In the genomic region with DNA sequence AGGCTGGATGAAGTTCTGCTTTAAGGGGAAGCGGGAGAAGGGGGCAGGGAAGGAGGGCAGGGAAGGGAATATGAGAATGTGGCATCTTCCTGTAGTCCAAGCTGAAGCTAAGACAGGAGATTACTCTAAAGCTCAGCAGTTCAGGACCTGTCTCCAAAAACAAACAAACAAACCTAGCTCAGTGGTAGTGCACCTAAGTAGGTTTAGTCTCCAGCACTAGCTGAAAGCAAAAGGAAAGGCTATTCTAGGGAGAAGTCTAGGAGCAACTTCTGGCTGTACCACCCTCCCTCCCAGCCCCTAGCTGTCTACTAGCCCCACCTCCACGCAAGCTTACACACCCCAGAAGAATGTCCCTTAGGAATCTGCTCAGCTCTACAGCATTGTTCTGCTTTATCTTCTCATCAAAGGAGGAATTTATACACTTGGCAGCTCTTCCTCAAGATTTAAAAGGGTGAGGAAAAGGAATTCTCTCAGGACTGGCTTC, we compare ENCODE assay signal across 8 mouse cellular contexts. TPM values are rescaled to one million over a fixed set of nuclear protein-coding genes. Genes with fewer than 3 reads are reported as not detected.
A peak's percentile ranks its signal among the peaks of the same experiment; 100 is the strongest.
DNase-seq lines count a peak whose midpoint lies in the region; ATAC-seq and TF ChIP-seq lines count a peak whose summit lies in the region.

No protein-coding gene starts in this region.

- TF ChIP-seq CTCF in CH12.LX (conservative IDR thresholded peaks at IDR 0.05 in 1 of 2, IDR thresholded peaks at IDR 0.05 in 1 of 2; ENCODE audit: low read depth in 2 of 2, low read length in 2 of 2) (no peak), Patski (IDR thresholded peaks at IDR 0.05) (no peak)

- in situ Hi-C loops in CH12.LX (cut with MboI; ENCODE audit: low pct_ligation_motif_present, low pct_unique_long_range_greater_than_20kb, low sequenced_read_pairs) (no loop called here), Patski (cut with MboI; ENCODE audit: low pct_unique_long_range_greater_than_20kb) (no loop called here)

- no peaks in the 10 kb centered on the region for H3K36me3 ChIP-seq in CH12.LX (replicated peaks in 1 of 2; ENCODE audit: control insufficient read depth in 1 of 2, insufficient read depth in 1 of 2, low read length in 1 of 2)
- H3K36me3 ChIP-seq in forebrain, embryonic 13.5 days (ENCODE audit: poor library complexity, severe bottlenecking), result no peaks in the 10 kb centered on the region
- H3K36me3 ChIP-seq in liver, embryonic 15.5 days (replicated peaks), result no peaks in the 10 kb centered on the region
- no peaks in the 10 kb centered on the region for H3K36me3 ChIP-seq in neural tube, embryonic 15.5 days

- peak; percentile 83 for ATAC-seq in Patski
- ATAC-seq in forebrain, embryonic 13.5 days, result no peak
- ATAC-seq in liver, embryonic 15.5 days (ENCODE audit: insufficient read depth), result no peak
- ATAC-seq in neural tube, embryonic 15.5 days (ENCODE audit: low FRiP score), result no peak

- 12% methylated on average over 2 of the region's 2 CpGs for WGBS in forebrain, embryonic 13.5 days
- 10% methylated on average over 2 of the region's 2 CpGs for WGBS in liver, embryonic 15.5 days (ENCODE audit: insufficient replicate concordance)
- WGBS in neural tube, embryonic 15.5 days, result 0% methylated on average over 2 of the region's 2 CpGs

- H3K4me1 ChIP-seq in CH12.LX (ENCODE audit: control insufficient read depth in 1 of 2, insufficient read depth in 2 of 2), result peaks cover 4 to 38% of the 10 kb centered on the region in 2 experiments; a peak in 3 of 4 replicates
- peaks cover 34% of the 10 kb centered on the region for H3K4me1 ChIP-seq in forebrain, embryonic 13.5 days
- peaks cover 30% of the 10 kb centered on the region for H3K4me1 ChIP-seq in liver, embryonic 15.5 days (replicated peaks)
- H3K4me1 ChIP-seq in neural tube, embryonic 15.5 days, result peaks cover 33% of the 10 kb centered on the region

- TF ChIP-seq POLR2A in CH12.LX (IDR thresholded peaks at IDR 0.05; ENCODE audit: low read depth, low read length), result no peak

- POLR2A ChIA-PET in Patski (lab: Charles Lee), result interaction anchor here (0.7 to 1.4 kb wide), 2 partner anchors 64 to 68 kb away, joined by 3 to 4 read pairs; no protein-coding TSS in a partner anchor

- DNase-seq in CH12.LX (ENCODE audit: extremely low read depth) (no peak), Patski (ENCODE audit: low read depth, low spot score) (peak; percentile 62)
- DNase-seq in induced T-regulatory cell, adult 2 months (ENCODE audit: low read depth), result peak; percentile 33
- no peak for DNase-seq in urinary bladder, postnatal 10 days (ENCODE audit: low spot score)
- no peak for DNase-seq in frontal cortex, adult 2 months (ENCODE audit: extremely low spot score in 1 of 2, low spot score in 1 of 2)

- dilution Hi-C loops in CH12.LX (cut with MboI; ENCODE audit: extremely low pct_ligation_motif_present, extremely low pct_unique_long_range_greater_than_20kb, low sequenced_read_pairs), result no loop called here

- 0 out of 2 replicates have a peak overlapping the region, but pooled peaks have one; percentile 66 for H3K9ac ChIP-seq in CH12.LX (ENCODE audit: insufficient read depth, low read depth)
- H3K9ac ChIP-seq in forebrain, embryonic 13.5 days, result peak overlapping the region; percentile 93; the same call in 1 of the 2 replicates
- H3K9ac ChIP-seq in liver, embryonic 15.5 days, result no peak overlapping the region
- H3K9ac ChIP-seq in neural tube, embryonic 15.5 days (replicated peaks), result peak overlapping the region; percentile 82

- H3K4me3 ChIP-seq in CH12.LX (replicated peaks in 1 of 3; ENCODE audit: low read depth in 2 of 3, low read length in 2 of 3, poor library complexity in 1 of 3), result no peak overlapping the region
- H3K4me3 ChIP-seq in forebrain, embryonic 13.5 days, result peak overlapping the region; percentile 93
- H3K4me3 ChIP-seq in liver, embryonic 15.5 days (replicated peaks), result peak overlapping the region; percentile 70
- peak overlapping the region; percentile 98 for H3K4me3 ChIP-seq in neural tube, embryonic 15.5 days (replicated peaks)

- H3K27me3 ChIP-seq in CH12.LX (replicated peaks) (peaks cover 11% of the 10 kb centered on the region), Patski (no peaks in the 10 kb centered on the region)
- no peaks in the 10 kb centered on the region for H3K27me3 ChIP-seq in forebrain, embryonic 13.5 days
- H3K27me3 ChIP-seq in liver, embryonic 15.5 days, result peaks cover 45% of the 10 kb centered on the region
- no peaks in the 10 kb centered on the region for H3K27me3 ChIP-seq in neural tube, embryonic 15.5 days (replicated peaks)

- no peak for TF ChIP-seq RAD21 in CH12.LX (IDR thresholded peaks at IDR 0.05; ENCODE audit: low read depth, low read length)

- H3K79me2 ChIP-seq in CH12.LX (replicated peaks; ENCODE audit: control insufficient read depth, extremely low read depth, insufficient read depth, poor library complexity, severe bottlenecking), result peaks cover 15% of the 10 kb centered on the region

- no peak overlapping the region for H3K27ac ChIP-seq in CH12.LX (ENCODE audit: insufficient read depth, low read depth)
- no peak overlapping the region for H3K27ac ChIP-seq in forebrain, embryonic 13.5 days
- no peak overlapping the region for H3K27ac ChIP-seq in liver, embryonic 15.5 days (replicated peaks)
- H3K27ac ChIP-seq in neural tube, embryonic 15.5 days (replicated peaks), result peak overlapping the region; percentile 96

- no peak for TF ChIP-seq EP300 in CH12.LX (IDR thresholded peaks at IDR 0.05; ENCODE audit: low read length)

- CTCF ChIA-PET in Patski (lab: Charles Lee), result interaction anchor here (0.9 to 2.6 kb wide), 4 partner anchors 9 to 60 kb away, joined by 3 to 7 read pairs (median 4); a partner anchor contains a TSS

- peak overlapping the region; percentile 75 for H3K4me2 ChIP-seq in CH12.LX (ENCODE audit: insufficient read depth, low read depth, poor library complexity, severe bottlenecking)
- H3K4me2 ChIP-seq in forebrain, embryonic 13.5 days, result peak overlapping the region; percentile 73
- peak overlapping the region; percentile 88 for H3K4me2 ChIP-seq in liver, embryonic 15.5 days
- peak overlapping the region; percentile 72 for H3K4me2 ChIP-seq in neural tube, embryonic 15.5 days

- no peaks in the 10 kb centered on the region for H3K9me3 ChIP-seq in CH12.LX (replicated peaks; ENCODE audit: low read length)
- H3K9me3 ChIP-seq in forebrain, embryonic 13.5 days (replicated peaks), result no peaks in the 10 kb centered on the region
- no peaks in the 10 kb centered on the region for H3K9me3 ChIP-seq in liver, embryonic 15.5 days (replicated peaks)
- no peaks in the 10 kb centered on the region for H3K9me3 ChIP-seq in neural tube, embryonic 15.5 days (replicated peaks)

TF ChIP-seq in CH12.LX, 34 proteins besides CTCF, POLR2A, EP300 and RAD21:
- TF ChIP-seq HCFC1 (IDR thresholded peaks at IDR 0.05; ENCODE audit: low read depth, low read length), result no peak
- no peak for TF ChIP-seq NELFE (IDR thresholded peaks at IDR 0.05; ENCODE audit: low read depth, low read length)
- no peak for TF ChIP-seq ETS1 (conservative IDR thresholded peaks at IDR 0.05; ENCODE audit: low read depth, low read length)
- no peak for TF ChIP-seq TCF12 (IDR thresholded peaks at IDR 0.05; ENCODE audit: low read depth, low read length)
- TF ChIP-seq JUN (IDR thresholded peaks at IDR 0.05; ENCODE audit: insufficient read depth, low read depth, low read length), result no peak
- no peak for TF ChIP-seq BHLHE40 (IDR thresholded peaks at IDR 0.05; ENCODE audit: low read depth, low read length)
- TF ChIP-seq E2F4 (IDR thresholded peaks at IDR 0.05; ENCODE audit: insufficient replicate concordance, low read depth, low read length), result no peak
- TF ChIP-seq ZMIZ1 (IDR thresholded peaks at IDR 0.05; ENCODE audit: low read depth, low read length), result no peak
- no peak for TF ChIP-seq TBP (conservative IDR thresholded peaks at IDR 0.05; ENCODE audit: low read depth, low read length)
- TF ChIP-seq POLR2AphosphoS2 (IDR thresholded peaks at IDR 0.05; ENCODE audit: low read depth, low read length), result no peak
- TF ChIP-seq NRF1 (IDR thresholded peaks at IDR 0.05; ENCODE audit: low read depth, low read length), result no peak
- TF ChIP-seq MAX (IDR thresholded peaks at IDR 0.05; ENCODE audit: low read length), result no peak
- no peak for TF ChIP-seq CHD2 (IDR thresholded peaks at IDR 0.05; ENCODE audit: low read length)
- no peak for TF ChIP-seq ZNF384 (IDR thresholded peaks at IDR 0.05; ENCODE audit: low read depth, low read length)
- no peak for TF ChIP-seq MEF2A (IDR thresholded peaks at IDR 0.05; ENCODE audit: borderline replicate concordance, low read depth, low read length)
- TF ChIP-seq MYC (IDR thresholded peaks at IDR 0.05; ENCODE audit: low read depth, low read length), result no peak
- TF ChIP-seq IRF4 (IDR thresholded peaks at IDR 0.05; ENCODE audit: low read depth, low read length), result no peak
- no peak for TF ChIP-seq MAZ (IDR thresholded peaks at IDR 0.05; ENCODE audit: low read depth, low read length)
- no peak for TF ChIP-seq SMC3 (IDR thresholded peaks at IDR 0.05; ENCODE audit: low read depth, low read length)

RNA-seq across cellular contexts. Expression of a gene that starts 1.1 kb away (rescaled TPM):
- 13.9 and 14.3 TPM in 2 replicates for total RNA-seq in CH12.LX (2012; rRNA removed)
- total RNA-seq in CH12.LX (2014; rRNA removed), result 35.3 and 42.4 TPM in 2 replicates
- polyA plus RNA-seq in CH12.LX (2012; ENCODE audit: insufficient read length, low read depth), result 9.2 and 10.9 TPM in 2 replicates
- polyA plus RNA-seq in Patski (2021), result 21.2 TPM
- 19.8 and 22.6 TPM in 2 replicates for polyA plus RNA-seq in forebrain, embryonic 13.5 days (2015; fragmentation: Nextera tagmentation; extraction: Ambion mirVana)
- 3.9 and 5.2 TPM in 2 replicates for polyA plus RNA-seq in liver, embryonic 15.5 days (2015; fragmentation: Nextera tagmentation; extraction: Ambion mirVana)
- polyA plus RNA-seq in neural tube, embryonic 15.5 days (2015; fragmentation: Nextera tagmentation; extraction: Ambion mirVana), result 16.4 and 17.2 TPM in 2 replicates
- polyA plus RNA-seq in frontal cortex, adult 2 months (2012; rRNA removed), result 15.2 and 16.9 TPM in 2 replicates

RNA-seq across cellular contexts. Expression of a gene that starts 59.8 kb away (rescaled TPM):
- total RNA-seq in CH12.LX (2012; rRNA removed), result 11.5 and 12.8 TPM in 2 replicates
- 20.0 and 22.0 TPM in 2 replicates for total RNA-seq in CH12.LX (2014; rRNA removed)
- 25.2 and 29.4 TPM in 2 replicates for polyA plus RNA-seq in CH12.LX (2012; ENCODE audit: insufficient read length, low read depth)
- 27.0 TPM for polyA plus RNA-seq in Patski (2021)
- 14.4 TPM in 2 replicates for polyA plus RNA-seq in forebrain, embryonic 13.5 days (2015; fragmentation: Nextera tagmentation; extraction: Ambion mirVana)
- polyA plus RNA-seq in liver, embryonic 15.5 days (2015; fragmentation: Nextera tagmentation; extraction: Ambion mirVana), result 2.7 and 3.0 TPM in 2 replicates
- 25.0 and 29.8 TPM in 2 replicates for polyA plus RNA-seq in neural tube, embryonic 15.5 days (2015; fragmentation: Nextera tagmentation; extraction: Ambion mirVana)
- 17.3 and 18.6 TPM in 2 replicates for polyA plus RNA-seq in frontal cortex, adult 2 months (2012; rRNA removed)

Comparison
In these comparisons a context has a peak if more than half of its experiments do, and no peak if none do; other contexts are left out.
1. DNase-seq: peak in Patski (single experiment) and induced T-regulatory cell, adult 2 months (single experiment); none in CH12.LX (single experiment), urinary bladder, postnatal 10 days (single experiment) and frontal cortex, adult 2 months (0 of 2).
2. H3K4me3 ChIP-seq: peak in forebrain, embryonic 13.5 days (single experiment), liver, embryonic 15.5 days (single experiment) and neural tube, embryonic 15.5 days (single experiment); none in CH12.LX (0 of 3).
3. Peak in every context shown above with its lines, with median percentiles within 50 percentile points of each other: H3K4me2 ChIP-seq.